Mouse (Mus musculus): ENCODE results near the gene Sar1a. TPM values are rescaled to one million over a fixed set of nuclear protein-coding genes. Genes with fewer than 3 reads are reported as not detected.

Sar1a gene
- polyA plus RNA-seq, 1 experiment from 2014 or later, result 183 TPM

DNA sequence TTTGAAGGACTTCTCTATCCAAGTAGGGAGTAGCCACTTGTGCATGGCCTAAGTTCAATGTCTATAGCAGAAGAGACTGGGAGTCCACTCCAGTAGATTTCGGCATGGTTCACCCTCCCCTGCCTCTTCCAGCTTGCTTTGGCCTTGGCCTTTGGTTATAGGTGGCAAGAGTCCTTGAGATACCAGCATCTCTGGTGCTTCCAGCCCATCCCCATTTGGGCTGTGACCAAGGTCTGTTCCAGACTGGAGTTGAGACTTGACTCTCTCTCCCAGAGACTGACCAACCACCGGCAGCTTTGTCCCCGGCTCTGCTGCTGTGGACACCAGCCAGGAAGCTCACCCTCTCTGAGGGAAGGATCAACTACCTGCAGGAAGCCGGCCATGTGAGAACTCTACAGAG lies 58.0 kb downstream of the Sar1a start:
- Histone ChIP-seq H3K4me2 (no peak overlapping the region), H3K27ac (replicated peaks) (no peak overlapping the region), H3K9me3 (replicated peaks) (no peaks in the 10 kb centered on the region), H3K4me3 (replicated peaks) (no peak overlapping the region), H3K4me1 (no peaks in the 10 kb centered on the region), H3K9ac (replicated peaks) (no peak overlapping the region), H3K36me3 (peaks cover 62% of the 10 kb centered on the region), H3K27me3 (replicated peaks) (no peaks in the 10 kb centered on the region)
- WGBS, result 95% methylated on average over 4 of the region's 4 CpGs
- no peak for ATAC-seq (ENCODE audit: low FRiP score)

DNA sequence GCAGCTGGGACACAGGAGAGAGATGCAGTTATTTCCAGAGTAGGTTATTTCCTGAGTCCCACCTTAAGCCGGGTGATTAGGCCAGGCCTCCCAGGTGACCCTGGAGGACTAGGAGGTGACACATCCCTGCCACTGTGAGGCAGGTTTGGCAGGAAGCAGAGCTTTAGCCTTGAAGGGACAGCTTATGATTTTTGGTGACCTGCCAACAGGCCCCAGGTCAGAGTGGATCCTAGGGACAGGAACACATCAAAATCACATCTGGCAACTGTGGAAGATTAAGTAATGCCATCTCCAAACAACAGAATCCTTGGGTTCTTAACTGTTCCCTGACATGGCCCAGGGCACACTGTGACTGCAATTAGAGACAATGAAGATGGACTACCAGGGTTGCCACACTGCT lies 61.2 kb downstream of the Sar1a start:
- 78% methylated on average over 1 of the region's 1 CpGs for WGBS
- Histone ChIP-seq H3K27me3 (replicated peaks) (no peaks in the 10 kb centered on the region), H3K27ac (replicated peaks) (no peak overlapping the region), H3K36me3 (peaks cover 93% of the 10 kb centered on the region), H3K4me2 (no peak overlapping the region), H3K4me1 (no peaks in the 10 kb centered on the region), H3K9ac (replicated peaks) (no peak overlapping the region), H3K4me3 (replicated peaks) (no peak overlapping the region), H3K9me3 (replicated peaks) (no peaks in the 10 kb centered on the region)
- no peak for ATAC-seq (ENCODE audit: low FRiP score)

- H3K27me3 ChIP-seq (replicated peaks), result no peaks in the 10 kb centered on the region
- no peak overlapping the region for H3K9ac ChIP-seq (replicated peaks)
- 81% methylated on average over 4 of the region's 4 CpGs for WGBS
- H3K9me3 ChIP-seq (replicated peaks), result no peaks in the 10 kb centered on the region
- no peak overlapping the region for H3K4me2 ChIP-seq
- H3K27ac ChIP-seq (replicated peaks), result no peak overlapping the region
- H3K4me3 ChIP-seq (replicated peaks), result no peak overlapping the region
- peaks cover 95% of the 10 kb centered on the region for H3K36me3 ChIP-seq
- H3K4me1 ChIP-seq, result no peaks in the 10 kb centered on the region
- ATAC-seq (ENCODE audit: low FRiP score), result no peak
Observed at GRCm38 (mm10) chr10:61741873-61742272, 61.8 kb downstream of the Sar1a start.

- Histone ChIP-seq H3K9ac (replicated peaks) (no peak overlapping the region), H3K9me3 (replicated peaks) (no peaks in the 10 kb centered on the region), H3K4me3 (replicated peaks) (no peak overlapping the region), H3K27ac (replicated peaks) (no peak overlapping the region), H3K27me3 (replicated peaks) (no peaks in the 10 kb centered on the region), H3K36me3 (peaks cover 99% of the 10 kb centered on the region), H3K4me2 (no peak overlapping the region), H3K4me1 (no peaks in the 10 kb centered on the region)
- ATAC-seq (ENCODE audit: low FRiP score), result no peak
- WGBS, result 95% methylated on average over 8 of the region's 8 CpGs
Observed at GRCm38 (mm10) chr10:61742336-61742735, 62.2 kb downstream of the Sar1a start.

Other genes with a start within 250 kb of the Sar1a start
- 44.1 and 57.0 TPM in 2 replicates for gene Eif4ebp2, start 227.6 kb upstream of the Sar1a start, polyA plus RNA-seq (2015; fragmentation: Nextera tagmentation; extraction: Ambion mirVana)
- gene Lrrc20, start 204.5 kb upstream of the Sar1a start, polyA plus RNA-seq (2015; fragmentation: Nextera tagmentation; extraction: Ambion mirVana), result 12.1 and 14.5 TPM in 2 replicates
- gene Npffr1, start 84.8 kb upstream of the Sar1a start, polyA plus RNA-seq (2015; fragmentation: Nextera tagmentation; extraction: Ambion mirVana), result 0.42 and 0.58 TPM in 2 replicates
- gene Ppa1, start 31.7 kb upstream of the Sar1a start, polyA plus RNA-seq (2015; fragmentation: Nextera tagmentation; extraction: Ambion mirVana), result 200 and 209 TPM in 2 replicates
- gene Tysnd1, start 15.2 kb downstream of the Sar1a start, polyA plus RNA-seq (2015; fragmentation: Nextera tagmentation; extraction: Ambion mirVana), result 31.4 and 33.7 TPM in 2 replicates
- 17.3 and 18.2 TPM in 2 replicates for gene Aifm2, start 35.0 kb downstream of the Sar1a start, polyA plus RNA-seq (2015; fragmentation: Nextera tagmentation; extraction: Ambion mirVana)
- gene H2afy2, start 103.8 kb downstream of the Sar1a start, polyA plus RNA-seq (2015; fragmentation: Nextera tagmentation; extraction: Ambion mirVana), result 232 and 258 TPM in 2 replicates

Data from neural tube, embryonic 15.5 days (tissue).